Mouse (Mus musculus) heart, postnatal 36 days (tissue): ENCODE measurements around the gene Aipl1. TPM values are rescaled to one million over a fixed set of nuclear protein-coding genes. Genes with fewer than 3 reads are reported as not detected.

Experiments used
- DNase-seq, 2 experiments: peaks; one replicate each; pipeline ENCODE4 v3.0.0; 2021 to 2022
- intact Hi-C: fragments of 180-260 bp; cut with DNase I; formaldehyde crosslinking; loops from one replicate; pipeline ENCODE4 v1.15.1; 2025
- total RNA-seq, 2 experiments: library from RNA; stranded (reverse); gene quantifications; 2 replicates each; pipeline ENCODE4 v1.2.3; 2021

Gene Aipl1
- total RNA-seq, 2 experiments from 2014 or later = not detected

- intact Hi-C loops = no loop called here
- DNase-seq = no peak
These were observed 51.5 kb downstream of the Aipl1 start for GRCm38 (mm10) chr11:71985783-71986182.

GRCm38 (mm10) chr11:71985101-71985711, 52.1 kb downstream of the Aipl1 start:
- DNase-seq = no peak
- intact Hi-C loops = no loop called here

GRCm38 (mm10) chr11:71984093-71984492, 53.2 kb downstream of the Aipl1 start:
- intact Hi-C loops = no loop called here
- DNase-seq = no peak

Other genes starting within 250 kb of the Aipl1 start
- 1 to 10 TPM; 1.1 to 1.4 TPM for gene Pimreg, start 4.5 kb upstream of the Aipl1 start, total RNA-seq
- 1 to 10 TPM; 1.5 to 1.8 TPM for gene Pitpnm3, start 98.3 kb upstream of the Aipl1 start, total RNA-seq
- under 1 TPM; 0.31 to 0.33 TPM for gene Gm43951, start 169.3 kb upstream of the Aipl1 start, total RNA-seq
- gene 4933427D14Rik, start 169.9 kb upstream of the Aipl1 start, total RNA-seq = 1 to 10 TPM; 3.1 to 4.2 TPM
- gene Txndc17, start 170.0 kb upstream of the Aipl1 start, total RNA-seq = 10 to 100 TPM; 44.3 to 46.0 TPM
- 10 to 100 TPM; 10.2 to 11.8 TPM for gene Med31, start 178.1 kb upstream of the Aipl1 start, total RNA-seq
- gene Slc13a5, start 229.7 kb upstream of the Aipl1 start, total RNA-seq = not detected